In the genomic region with DNA sequence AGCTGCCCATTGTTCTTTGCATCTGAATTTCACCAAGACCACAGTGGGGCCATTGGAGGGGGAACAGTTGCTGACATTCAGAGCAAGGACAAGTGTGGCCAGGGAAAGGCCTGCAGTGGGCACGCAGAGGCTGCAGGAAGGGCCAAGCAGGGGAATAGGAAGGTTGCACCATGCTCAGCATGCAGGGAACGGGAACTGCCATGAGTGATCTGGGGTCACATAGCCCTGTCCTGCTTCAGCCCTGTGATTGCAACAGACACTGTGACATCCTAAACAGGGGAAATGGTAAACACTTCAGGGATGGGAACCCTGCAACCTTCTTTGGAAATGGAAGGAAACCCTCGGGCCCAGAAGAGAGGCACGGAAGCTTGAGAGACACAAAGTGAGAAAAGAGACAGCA, we compare ENCODE assay signal across 12 mouse cellular contexts. TPM values are rescaled to one million over a fixed set of nuclear protein-coding genes. Genes with fewer than 3 reads are reported as not detected.
"Had no signal": no experiment of that assay in that cellular context is flagged by ENCODE, and none has a peak within 500 bp of the region (broad histone marks: within the 10 kb centered on the region; RNA-seq: fewer than 3 reads in every experiment).

No protein-coding gene starts in this region.

RNA-seq across cellular contexts. Expression of gene Bpifb9a, which starts 2.4 kb away (rescaled TPM):
- total RNA-seq: neutrophil, adult 5-6 weeks had no signal
- polyA plus RNA-seq: neural tube, embryonic 13.5 days; neural tube, embryonic 14.5 days; neural tube, embryonic 15.5 days; small intestine, adult 2 months; spleen, adult 2 months; stomach, embryonic 14.5 days; stomach, embryonic 15.5 days; stomach, embryonic 16.5 days; stomach, postnatal 0 days; testis, adult 2 months; urinary bladder, adult 2 months had no signal

RNA-seq across cellular contexts. Expression of gene Bpifb5, which starts 31.7 kb away (rescaled TPM):
- total RNA-seq: neutrophil, adult 5-6 weeks had no signal
- polyA plus RNA-seq: neural tube, embryonic 13.5 days; small intestine, adult 2 months had no signal

RNA-seq across cellular contexts. Expression of gene Bpifb9b, which starts 51.8 kb away (rescaled TPM):
- total RNA-seq: neutrophil, adult 5-6 weeks had no signal
- polyA plus RNA-seq: neural tube, embryonic 13.5 days; neural tube, embryonic 14.5 days; neural tube, embryonic 15.5 days; small intestine, adult 2 months; spleen, adult 2 months; stomach, embryonic 14.5 days; stomach, embryonic 15.5 days; stomach, embryonic 16.5 days; stomach, postnatal 0 days; testis, adult 2 months; urinary bladder, adult 2 months had no signal
